Mouse (Mus musculus) T-helper 17 cell (primary cell): ENCODE results near the gene Rhd.

Source experiments
- in situ Hi-C, 2 experiments: fragments of 300-600 bp; cut with MboI, MseI; formaldehyde crosslinking; loops; 1 replicate in 1 of 2; 2 replicates in 1 of 2; pipeline ENCODE4 v1.15.1; 2025; ENCODE audit warnings: high pct_unique_total_duplicates in 2 of 2

Gene Rhd

DNA sequence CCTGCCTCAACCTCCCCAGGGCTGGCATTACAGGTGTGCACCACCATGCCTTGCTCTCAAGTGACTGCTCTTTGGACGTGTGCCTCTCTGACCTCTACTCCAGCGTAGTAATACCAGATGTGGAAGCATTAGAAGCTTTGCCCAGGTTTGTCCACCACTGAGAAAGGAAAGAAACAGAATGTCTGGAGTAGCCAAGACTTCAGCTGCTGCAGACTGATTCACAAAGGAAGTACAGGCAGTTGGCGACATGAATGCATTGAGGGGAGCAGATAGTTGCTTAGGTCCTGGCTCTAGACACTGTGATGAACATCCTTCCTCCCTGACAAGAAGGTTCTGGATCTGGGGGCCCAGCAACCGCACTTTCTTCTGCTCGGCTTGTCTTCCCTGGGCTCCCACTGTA is 8.3 kb upstream of the Rhd start:
- in situ Hi-C loops: loop anchor here in 1 of 2 experiments (10.0 kb wide), 1 partner anchor 1181 kb away; the partner anchor contains the start of gene Pigv

DNA sequence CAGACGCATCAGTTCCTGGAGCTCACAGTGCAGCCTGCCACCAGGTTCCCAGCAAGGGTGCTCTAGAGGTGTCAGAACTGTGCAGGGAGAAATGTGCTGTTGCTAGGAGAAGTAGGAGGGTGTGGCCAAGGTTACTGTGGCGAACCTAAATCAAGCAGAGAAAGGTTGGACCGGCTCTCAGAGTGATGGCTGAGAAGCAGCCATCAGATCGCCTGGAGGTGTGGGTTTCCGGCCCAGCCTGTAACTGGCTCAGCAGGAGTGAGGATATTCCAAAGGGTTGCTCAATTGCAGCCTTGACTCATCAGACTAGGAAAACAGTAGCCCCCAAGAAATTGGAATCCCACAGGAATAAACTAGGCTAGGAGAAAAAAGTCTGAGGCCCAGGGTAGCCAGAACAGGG is 7.8 kb upstream of the Rhd start:
- in situ Hi-C loops: loop anchor here in 1 of 2 experiments (10.0 kb wide), 1 partner anchor 1182 kb away; the partner anchor contains the start of gene Pigv

- in situ Hi-C loops: loop anchor here in 1 of 2 experiments (10.0 kb wide), 1 partner anchor 1184 kb away; the partner anchor contains the start of gene Pigv
Observed at GRCm38 (mm10) chr4:134858494-134858893, 5.8 kb upstream of the Rhd start.

- in situ Hi-C loops: no loop called here
Observed at GRCm38 (mm10) chr4:134861884-134862283, 2.5 kb upstream of the Rhd start.

GRCm38 (mm10) chr4:134862996-134863395 is 1.3 kb upstream of the Rhd start:
- in situ Hi-C loops: no loop called here

GRCm38 (mm10) chr4:134865340-134865739 is 1.0 kb downstream of the Rhd start:
- in situ Hi-C loops: no loop called here

GRCm38 (mm10) chr4:134865789-134866188 is 1.5 kb downstream of the Rhd start:
- in situ Hi-C loops: no loop called here

- in situ Hi-C loops: no loop called here
Observed at GRCm38 (mm10) chr4:134867213-134867612, 2.9 kb downstream of the Rhd start.

DNA sequence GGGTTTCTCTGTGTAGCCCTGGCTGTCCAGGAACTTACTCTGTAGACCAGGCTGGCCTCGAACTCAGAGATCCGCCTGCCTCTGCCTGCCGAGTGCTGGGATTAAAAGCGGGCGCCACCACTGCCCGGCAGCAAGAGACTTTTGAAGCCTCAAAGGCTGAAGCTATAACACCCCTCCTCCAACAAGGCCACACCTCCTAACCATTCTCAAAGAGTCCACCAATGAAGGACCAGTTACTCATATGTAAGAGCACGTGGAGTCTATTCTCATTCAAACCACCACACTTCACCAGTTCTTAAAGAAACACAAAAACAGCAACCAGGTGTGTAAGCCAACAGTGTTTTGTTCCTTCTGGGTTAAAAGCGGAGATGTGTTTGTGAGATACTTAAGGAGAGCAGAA is 3.3 kb downstream of the Rhd start:
- in situ Hi-C loops: no loop called here

GRCm38 (mm10) chr4:134868065-134868464 is 3.7 kb downstream of the Rhd start:
- in situ Hi-C loops: no loop called here

DNA sequence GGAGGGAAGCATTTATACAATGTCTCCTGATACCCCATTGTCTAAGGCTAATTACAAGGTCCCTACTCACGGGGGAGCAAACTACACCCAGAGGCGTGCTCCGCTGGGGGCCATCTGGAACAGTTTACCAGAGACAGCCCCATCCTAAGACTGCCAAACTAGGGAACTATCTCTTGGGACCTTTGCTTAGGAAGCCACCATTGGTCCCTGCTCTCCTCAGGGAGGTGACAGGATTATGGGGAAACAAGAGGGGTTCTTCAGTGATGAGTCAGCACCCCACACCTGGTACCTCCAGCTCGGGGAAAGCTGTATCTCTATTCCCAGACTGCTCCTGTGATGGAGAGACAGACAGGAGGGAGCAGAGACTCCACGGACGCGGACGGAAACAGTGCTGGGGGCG is 4.2 kb downstream of the Rhd start:
- in situ Hi-C loops: no loop called here

GRCm38 (mm10) chr4:134869068-134869730 is 4.9 kb downstream of the Rhd start:
- in situ Hi-C loops: no loop called here

DNA sequence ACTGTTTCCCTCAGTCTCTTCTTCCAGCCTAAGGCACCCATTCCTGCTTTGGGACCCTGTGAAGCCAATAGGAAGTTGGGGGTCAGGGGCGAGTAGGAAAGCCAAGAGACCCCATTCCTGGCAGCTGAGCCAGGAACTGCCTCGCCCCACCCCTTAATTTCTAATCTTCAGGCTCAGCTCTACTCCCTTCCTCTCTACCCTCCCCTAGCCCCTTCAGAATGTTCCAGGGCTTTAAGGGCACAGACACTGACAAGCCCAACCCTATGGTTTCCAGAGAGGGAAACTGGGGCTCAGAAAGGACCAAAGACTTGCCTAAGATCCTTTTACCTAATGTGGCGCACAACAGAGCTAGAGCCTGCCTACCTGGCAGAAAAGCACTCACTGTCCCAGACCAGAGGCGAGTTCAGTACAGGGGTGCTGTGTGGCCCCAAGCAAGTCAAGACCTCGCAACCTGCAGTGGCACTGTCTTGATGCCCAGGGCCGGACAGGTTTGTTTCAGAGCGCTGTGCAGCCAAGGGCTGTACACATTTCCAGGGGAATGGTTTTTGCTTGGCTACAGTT is 5.6 kb downstream of the Rhd start:
- in situ Hi-C loops: loop anchor here in 1 of 2 experiments (10.0 kb wide), 1 partner anchor 445 kb away; no protein-coding TSS in a partner anchor

DNA sequence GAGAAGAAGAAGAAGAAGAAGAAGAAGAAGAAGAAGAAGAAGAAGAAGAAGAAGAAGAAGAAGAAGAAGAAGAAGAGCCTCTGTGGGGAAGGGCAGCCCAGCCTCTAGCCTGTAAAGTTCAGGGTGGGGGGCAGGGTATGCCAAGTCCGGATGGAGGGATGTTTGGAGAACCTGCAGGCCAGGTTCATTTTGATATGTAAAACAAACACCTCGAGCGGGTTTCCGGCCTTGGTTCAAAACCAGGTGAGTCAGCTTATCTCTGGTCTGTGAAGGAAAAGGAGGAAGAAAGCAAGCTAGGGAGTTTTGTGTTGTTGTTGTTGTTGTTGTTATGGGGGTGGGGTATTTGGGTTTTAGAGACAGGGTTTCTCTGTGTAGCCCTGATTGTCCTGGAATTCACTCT is 7.1 kb downstream of the Rhd start:
- in situ Hi-C loops: loop anchor here in 1 of 2 experiments (10.0 kb wide), 1 partner anchor 447 kb away; no protein-coding TSS in a partner anchor

GRCm38 (mm10) chr4:134871950-134872349 is 7.6 kb downstream of the Rhd start:
- in situ Hi-C loops: loop anchor here in 1 of 2 experiments (10.0 kb wide), 1 partner anchor 447 kb away; no protein-coding TSS in a partner anchor

DNA sequence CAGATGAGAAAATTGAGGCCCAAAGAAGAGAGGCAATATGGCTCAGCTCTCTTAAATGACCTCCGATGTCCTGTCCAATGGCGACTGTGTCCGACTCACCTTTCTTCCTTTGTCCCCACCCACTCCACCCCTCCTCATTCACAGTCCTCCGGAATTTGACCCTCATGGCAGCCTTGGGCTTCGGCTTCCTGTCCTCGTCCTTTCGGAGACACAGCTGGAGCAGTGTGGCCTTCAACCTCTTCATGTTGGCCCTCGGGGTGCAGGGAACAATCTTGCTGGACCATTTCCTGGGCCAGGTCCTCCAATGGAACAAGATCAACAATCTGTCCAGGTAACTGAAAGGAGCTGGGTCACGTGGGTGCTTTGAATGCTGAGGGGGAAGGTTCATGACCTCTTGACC is 11.8 kb downstream of the Rhd start:
- in situ Hi-C loops: loop anchor here in 1 of 2 experiments (10.0 kb wide), 1 partner anchor 451 kb away; no protein-coding TSS in a partner anchor

DNA sequence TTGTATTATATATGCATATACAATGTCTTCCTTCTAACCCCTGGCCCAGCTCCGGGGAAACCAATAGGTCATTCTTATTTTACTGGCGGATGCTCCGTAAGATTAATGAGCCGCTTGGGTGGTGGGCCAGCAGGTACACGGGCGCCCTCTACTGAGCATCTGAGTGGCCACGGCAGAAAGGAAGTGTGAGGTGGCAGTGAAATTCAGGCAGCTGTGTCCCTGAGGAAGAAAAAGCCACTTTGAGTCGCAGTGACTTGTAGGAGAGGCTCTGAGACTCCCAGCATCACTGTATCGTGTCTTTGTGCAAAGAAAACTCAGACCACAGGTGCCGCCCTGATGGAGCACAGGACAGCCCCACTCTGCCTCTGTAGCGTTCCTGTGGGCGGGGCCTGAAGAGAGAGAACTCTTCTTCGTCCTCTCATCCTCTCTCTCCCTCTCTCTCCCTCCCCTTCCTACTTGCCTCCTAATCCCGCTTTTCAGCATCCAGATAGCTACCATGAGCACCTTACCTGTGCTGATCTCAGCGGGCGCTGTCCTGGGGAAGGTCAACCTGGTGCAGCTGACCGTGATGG is 15.2 kb downstream of the Rhd start:
- in situ Hi-C loops: loop anchor here in 1 of 2 experiments (10.0 kb wide), 1 partner anchor 455 kb away; no protein-coding TSS in a partner anchor

DNA sequence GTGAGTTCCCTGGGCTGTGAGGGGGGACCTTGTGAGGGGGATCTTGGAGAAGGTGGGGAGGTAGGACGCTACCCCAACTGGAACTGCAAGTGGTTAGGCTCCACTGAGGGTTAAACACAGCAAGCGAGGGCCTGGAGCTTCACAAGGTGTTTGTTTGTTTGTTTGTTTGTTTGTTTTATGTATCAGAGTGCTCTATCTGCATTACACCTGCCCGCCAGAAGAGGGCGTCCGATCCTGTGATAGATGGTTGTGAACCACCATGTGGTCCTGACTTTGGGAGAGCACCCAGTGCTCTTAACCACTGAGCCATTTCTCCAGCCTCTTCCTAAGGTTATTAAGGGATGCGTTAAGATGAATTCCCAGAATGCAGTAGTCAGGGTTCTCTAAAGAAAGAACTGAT is 15.7 kb downstream of the Rhd start:
- in situ Hi-C loops: loop anchor here (5.0 kb wide), 2 partner anchors 88 to 338 kb away; no protein-coding TSS in a partner anchor

- in situ Hi-C loops: loop anchor here (5.0 kb wide), 2 partner anchors 91 to 341 kb away; no protein-coding TSS in a partner anchor
Observed at GRCm38 (mm10) chr4:134883266-134883665, 18.9 kb downstream of the Rhd start.

DNA sequence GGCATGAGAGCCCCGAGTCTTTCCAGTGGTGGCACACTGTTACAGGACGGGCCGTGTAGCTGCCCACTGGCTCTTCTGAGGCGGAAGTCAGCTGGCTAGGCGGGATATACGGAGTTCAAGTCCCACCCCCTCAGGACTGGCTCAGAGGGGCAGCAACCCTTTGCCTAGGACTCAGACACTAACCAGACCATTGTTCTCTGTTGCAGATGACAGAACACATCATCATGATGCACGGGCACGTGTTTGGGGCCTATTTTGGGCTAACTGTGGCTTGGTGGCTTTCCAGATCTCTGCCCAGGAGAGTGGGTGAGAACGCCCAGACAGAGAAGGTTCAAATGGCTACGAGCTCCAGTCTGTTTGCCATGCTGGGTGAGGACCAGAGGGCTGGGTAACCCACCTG is 19.5 kb downstream of the Rhd start:
- in situ Hi-C loops: loop anchor here (5.0 kb wide), 2 partner anchors 92 to 342 kb away; no protein-coding TSS in a partner anchor

GRCm38 (mm10) chr4:134884364-134884763 is 20.0 kb downstream of the Rhd start:
- in situ Hi-C loops: loop anchor here (5.0 kb wide), 2 partner anchors 92 to 342 kb away; no protein-coding TSS in a partner anchor

DNA sequence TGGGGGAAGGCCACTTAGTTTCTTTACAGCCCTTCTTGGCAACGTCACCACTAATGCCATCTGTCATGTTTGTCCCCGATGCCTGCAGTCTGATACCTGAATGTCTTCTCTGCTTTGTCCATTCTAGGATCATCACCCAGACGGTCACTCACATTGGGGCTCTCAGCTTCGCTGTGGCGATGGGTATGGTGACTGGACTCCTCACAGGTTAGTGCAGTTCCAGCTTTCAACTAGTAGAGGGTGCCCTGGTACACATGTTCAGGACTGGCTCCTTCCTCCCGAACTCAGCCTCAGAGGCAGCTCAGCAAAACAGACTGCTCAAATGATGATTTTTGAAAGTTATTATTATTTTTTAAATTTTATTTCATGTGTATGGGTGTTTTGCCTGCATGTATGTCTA is 27.8 kb downstream of the Rhd start:
- in situ Hi-C loops: no loop called here
